ENCODE assay signal across 8 mouse cellular contexts in the genomic region with DNA sequence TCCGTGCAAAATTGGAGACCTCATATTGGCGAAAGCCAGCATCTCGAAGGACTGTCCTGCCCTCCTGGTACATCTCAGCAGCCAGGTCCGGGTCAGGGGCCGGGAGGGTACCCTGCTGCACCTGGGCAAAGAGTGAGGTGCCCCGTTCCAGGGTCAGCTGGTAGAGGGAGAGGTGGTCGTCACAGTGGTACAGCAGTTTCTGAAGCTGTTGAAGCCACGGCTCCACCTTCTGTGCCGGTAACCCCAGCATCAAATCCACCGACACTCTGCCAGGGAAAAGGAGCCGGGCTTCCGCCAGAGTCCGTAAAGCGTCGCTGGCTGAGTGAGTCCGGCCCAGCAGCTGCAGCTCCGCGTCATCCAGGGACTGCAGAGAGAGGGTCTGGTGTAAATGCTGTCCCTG. TPM values are rescaled to one million over a fixed set of nuclear protein-coding genes. Genes with fewer than 3 reads are reported as not detected.
A peak's percentile ranks its signal among the peaks of the same experiment; 100 is the strongest.
DNase-seq lines count a peak whose midpoint lies in the region; ATAC-seq and TF ChIP-seq lines count a peak whose summit lies in the region.

No protein-coding gene starts in this region.

- H3K27ac ChIP-seq in layer of hippocampus, adult 2 months = peak overlapping the region; percentile 72
- H3K27ac ChIP-seq in embryonic facial prominence, embryonic 10.5 days (replicated peaks) = no peak overlapping the region
- no peak overlapping the region for H3K27ac ChIP-seq in midbrain, embryonic 15.5 days

- no peak overlapping the region for H3K9ac ChIP-seq in midbrain, embryonic 15.5 days

- no peak for DNase-seq in layer of hippocampus, adult 2 months (ENCODE audit: low spot score in 2 of 2)
- no peak for DNase-seq in layer of hippocampus, postnatal 25 days (ENCODE audit: extremely low spot score in 1 of 2, low spot score in 1 of 2)
- DNase-seq in embryonic facial prominence, embryonic 10.5 days (ENCODE audit: low spot score) = peak; percentile 41
- DNase-seq in heart, postnatal 10 days = peak; percentile 32 to 37
- no peak for DNase-seq in frontal cortex, adult 2 months (ENCODE audit: extremely low spot score in 1 of 2, low spot score in 1 of 2)
- no peak for DNase-seq in spleen, postnatal 14 days (ENCODE audit: low spot score in 2 of 2)
- DNase-seq in urinary bladder, postnatal 10 days (ENCODE audit: low spot score) = no peak

- H3K4me1 ChIP-seq in embryonic facial prominence, embryonic 10.5 days = peaks cover 26% of the 10 kb centered on the region
- H3K4me1 ChIP-seq in midbrain, embryonic 15.5 days = peaks cover 13% of the 10 kb centered on the region

- TF ChIP-seq CTCF in layer of hippocampus, adult 2 months (conservative IDR thresholded peaks at IDR 0.05) = no peak

- peak overlapping the region; percentile 11; the same call in 1 of the 2 replicates for H3K4me2 ChIP-seq in midbrain, embryonic 15.5 days

- H3K36me3 ChIP-seq in embryonic facial prominence, embryonic 10.5 days (replicated peaks) = peaks cover 17% of the 10 kb centered on the region
- no peaks in the 10 kb centered on the region; the same call in 1 of the 2 replicates for H3K36me3 ChIP-seq in midbrain, embryonic 15.5 days (replicated peaks)

- intact Hi-C loops in heart, postnatal 10 days (cut with DNase I) = loop anchor here (5.0 kb wide), 2 partner anchors 132 to 207 kb away; no protein-coding TSS in a partner anchor

- ATAC-seq in midbrain, embryonic 15.5 days (replicated peaks) = no peak

- WGBS in embryonic facial prominence, embryonic 10.5 days = 52% methylated on average over 18 of the region's 18 CpGs
- 51% methylated on average over 18 of the region's 18 CpGs for WGBS in midbrain, embryonic 15.5 days

- no peaks in the 10 kb centered on the region for H3K27me3 ChIP-seq in embryonic facial prominence, embryonic 10.5 days (replicated peaks; ENCODE audit: low read depth, poor library complexity, severe bottlenecking)
- H3K27me3 ChIP-seq in midbrain, embryonic 15.5 days (replicated peaks) = no peaks in the 10 kb centered on the region

- H3K4me3 ChIP-seq in layer of hippocampus, adult 2 months = peak overlapping the region; percentile 50
- H3K4me3 ChIP-seq in embryonic facial prominence, embryonic 10.5 days = peak overlapping the region; percentile 34
- no peak overlapping the region for H3K4me3 ChIP-seq in midbrain, embryonic 15.5 days

- no peaks in the 10 kb centered on the region for H3K9me3 ChIP-seq in embryonic facial prominence, embryonic 10.5 days
- no peaks in the 10 kb centered on the region for H3K9me3 ChIP-seq in midbrain, embryonic 15.5 days

RNA-seq across cellular contexts. Expression of gene Rsad1, which starts 4.6 kb away (rescaled TPM):
- 10 to 100 TPM in 1 of 2 experiments, 1 to 10 TPM in 1; 9.3 to 11.3 TPM for total RNA-seq in layer of hippocampus, adult 2 months (2021)
- total RNA-seq in layer of hippocampus, postnatal 25 days (2021) = 10 to 100 TPM; 10.3 to 10.8 TPM
- 4.5 and 5.1 TPM in 2 replicates for polyA plus RNA-seq in embryonic facial prominence, embryonic 10.5 days (2016; fragmentation: Nextera tagmentation; extraction: Ambion mirVana)
- 10 to 100 TPM in 1 of 2 experiments, 1 to 10 TPM in 1; 9.8 to 10.2 TPM for total RNA-seq in heart, postnatal 10 days (2021)
- 9.1 and 9.7 TPM in 2 replicates for polyA plus RNA-seq in midbrain, embryonic 15.5 days (2015; fragmentation: Nextera tagmentation; extraction: Ambion mirVana)
- polyA plus RNA-seq in frontal cortex, adult 2 months (2012; rRNA removed) = 11.8 and 12.5 TPM in 2 replicates

RNA-seq across cellular contexts. Expression of gene Chad, which starts 20.4 kb away (rescaled TPM):
- under 1 TPM; 0.28 to 0.49 TPM for total RNA-seq in layer of hippocampus, adult 2 months (2021)
- under 1 TPM; 0.62 to 0.70 TPM for total RNA-seq in layer of hippocampus, postnatal 25 days (2021)
- polyA plus RNA-seq in embryonic facial prominence, embryonic 10.5 days (2016; fragmentation: Nextera tagmentation; extraction: Ambion mirVana) = 0.09 and 0.11 TPM in 2 replicates
- total RNA-seq in heart, postnatal 10 days (2021) = under 1 TPM; 0.74 TPM
- polyA plus RNA-seq in midbrain, embryonic 15.5 days (2015; fragmentation: Nextera tagmentation; extraction: Ambion mirVana) = 0.33 and 0.61 TPM in 2 replicates
- 0.11 and 0.22 TPM in 2 replicates for polyA plus RNA-seq in frontal cortex, adult 2 months (2012; rRNA removed)

RNA-seq across cellular contexts. Expression of gene Mycbpap, which starts 22.9 kb away (rescaled TPM):
- total RNA-seq in layer of hippocampus, adult 2 months (2021) = 1 to 10 TPM; 2.2 to 4.6 TPM
- 1 to 10 TPM; 3.0 to 3.9 TPM for total RNA-seq in layer of hippocampus, postnatal 25 days (2021)
- polyA plus RNA-seq in embryonic facial prominence, embryonic 10.5 days (2016; fragmentation: Nextera tagmentation; extraction: Ambion mirVana) = 2.7 and 3.6 TPM in 2 replicates
- total RNA-seq in heart, postnatal 10 days (2021) = 1 to 10 TPM; 3.9 to 4.9 TPM
- polyA plus RNA-seq in midbrain, embryonic 15.5 days (2015; fragmentation: Nextera tagmentation; extraction: Ambion mirVana) = 4.1 and 4.5 TPM in 2 replicates
- 1.9 and 2.0 TPM in 2 replicates for polyA plus RNA-seq in frontal cortex, adult 2 months (2012; rRNA removed)

RNA-seq across cellular contexts. Expression of gene Epn3, which starts 44.6 kb away (rescaled TPM):
- 1 to 10 TPM; 1.6 TPM for total RNA-seq in layer of hippocampus, adult 2 months (2021)
- 1 to 10 TPM; 2.0 to 2.3 TPM for total RNA-seq in layer of hippocampus, postnatal 25 days (2021)
- polyA plus RNA-seq in embryonic facial prominence, embryonic 10.5 days (2016; fragmentation: Nextera tagmentation; extraction: Ambion mirVana) = 4.5 and 4.7 TPM in 2 replicates
- total RNA-seq in heart, postnatal 10 days (2021) = 10 to 100 TPM; 26.5 to 26.7 TPM
- 0.72 and 1.2 TPM in 2 replicates for polyA plus RNA-seq in midbrain, embryonic 15.5 days (2015; fragmentation: Nextera tagmentation; extraction: Ambion mirVana)
- polyA plus RNA-seq in frontal cortex, adult 2 months (2012; rRNA removed) = 0.60 and 1.2 TPM in 2 replicates

RNA-seq across cellular contexts. Expression of gene Acsf2, which starts 57.2 kb away (rescaled TPM):
- total RNA-seq in layer of hippocampus, adult 2 months (2021) = 10 to 100 TPM; 18.7 to 19.5 TPM
- 10 to 100 TPM; 15.3 to 20.4 TPM for total RNA-seq in layer of hippocampus, postnatal 25 days (2021)
- 3.9 and 4.1 TPM in 2 replicates for polyA plus RNA-seq in embryonic facial prominence, embryonic 10.5 days (2016; fragmentation: Nextera tagmentation; extraction: Ambion mirVana)
- total RNA-seq in heart, postnatal 10 days (2021) = 10 to 100 TPM; 44.5 to 49.6 TPM
- polyA plus RNA-seq in midbrain, embryonic 15.5 days (2015; fragmentation: Nextera tagmentation; extraction: Ambion mirVana) = 1.6 and 1.7 TPM in 2 replicates
- polyA plus RNA-seq in frontal cortex, adult 2 months (2012; rRNA removed) = 16.1 and 17.0 TPM in 2 replicates

Comparison
In these comparisons a context has a peak if more than half of its experiments do, and no peak if none do; other contexts are left out.
1. DNase-seq: peak in embryonic facial prominence, embryonic 10.5 days (single experiment) and heart, postnatal 10 days (2 of 2); none in layer of hippocampus, adult 2 months (0 of 2), layer of hippocampus, postnatal 25 days (0 of 2), frontal cortex, adult 2 months (0 of 2), spleen, postnatal 14 days (0 of 2) and urinary bladder, postnatal 10 days (single experiment).